Mouse (Mus musculus): ENCODE measurements around the gene Retnlb. TPM values are rescaled to one million over a fixed set of nuclear protein-coding genes. Genes with fewer than 3 reads are reported as not detected.

Gene Retnlb
- total RNA-seq, 2 experiments from 2014 or later, result not detected

- intact Hi-C loops (cut with DNase I), result no loop called here
- no peak for DNase-seq (ENCODE audit: low spot score)
Measured at GRCm38 (mm10) chr16:48867690-48868089, 51.0 kb downstream of the Retnlb start.

Other genes starting within 250 kb of the Retnlb start
- not detected for gene Trat1, start 44.8 kb upstream of the Retnlb start, total RNA-seq (2021)
- gene Retnla, start 25.7 kb downstream of the Retnlb start, total RNA-seq (2021), result 1 to 10 TPM; 1.6 to 1.8 TPM
- gene Retnlg, start 55.8 kb downstream of the Retnlb start, total RNA-seq (2021), result under 1 TPM; 0.62 to 0.81 TPM
- 1 to 10 TPM; 6.6 to 9.0 TPM for gene Dzip3, start 177.3 kb downstream of the Retnlb start, total RNA-seq (2021)
- gene Cip2a, start 177.3 kb downstream of the Retnlb start, total RNA-seq (2021), result under 1 TPM; 0.75 to 0.94 TPM
- not detected for gene Myh15, start 240.6 kb downstream of the Retnlb start, total RNA-seq (2021)

Data from heart, postnatal 25 days (tissue).